Mouse (Mus musculus) liver, embryonic 14.5 days (tissue): ENCODE data around the gene Mtf2. TPM values are rescaled to one million over a fixed set of nuclear protein-coding genes. Genes with fewer than 3 reads are reported as not detected.

Source experiments
- ATAC-seq: fragments of 200-750 bp; cut with Nextera tagmentation; 2 replicates; pipeline ENCODE4 v1.8.0; 2017; ENCODE audit warnings: moderate number of reproducible peaks, mild to moderate bottlenecking, moderate library complexity; ENCODE audit not compliant: insufficient read depth
- DNase-seq, 3 experiments: peaks; one replicate each; pipeline ENCODE4 v3.0.0-alpha.2; 2012 to 2013; ENCODE audit warnings: low read depth in 3 of 3, low spot score in 3 of 3
- H3K27ac ChIP-seq: fragments of 300-500 bp; sonication (generic); 2 replicates; pipeline ENCODE4 v1.5.1; 2014; ENCODE audit warnings: moderate library complexity, mild to moderate bottlenecking, control low read depth, inconsistent platforms
- H3K27me3 ChIP-seq: fragments of 300-500 bp; sonication (generic); 2 replicates; pipeline ENCODE4 v1.6.1; 2014; ENCODE audit warnings: mild to moderate bottlenecking, low read length, moderate library complexity; ENCODE audit not compliant: control insufficient read depth, insufficient read depth
- H3K36me3 ChIP-seq: fragments of 300-500 bp; sonication (generic); replicated peaks from 2 replicates; pipeline ENCODE4 v1.6.1; 2014; ENCODE audit warnings: low read depth; ENCODE audit not compliant: control insufficient read depth, insufficient read depth
- H3K4me1 ChIP-seq, 2 experiments: fragments of 200-500 bp in 1 of 2; fragments of 300-500 bp in 1 of 2; sonication (generic) in 1 of 2; replicated peaks; 2 replicates each; pipeline ENCODE4 v1.6.1; 2012 to 2014; ENCODE audit warnings: antibody characterized with exemption in 1 of 2, inconsistent platforms in 1 of 2, low read length in 1 of 2; ENCODE audit not compliant: control insufficient read depth in 2 of 2, insufficient read depth in 2 of 2
- H3K4me2 ChIP-seq: fragments of 300-500 bp; sonication (generic); 2 replicates; pipeline ENCODE4 v1.6.1; 2014; ENCODE audit warnings: low read depth, mild to moderate bottlenecking, control low read depth, moderate library complexity
- H3K4me3 ChIP-seq, 2 experiments: fragments of 200-500 bp in 1 of 2; fragments of 300-500 bp in 1 of 2; sonication (generic) in 1 of 2; 2 replicates each; pipeline ENCODE4 v1.5.1; 2012 to 2014; ENCODE audit warnings: low read depth in 2 of 2, low read length in 2 of 2, mild to moderate bottlenecking in 2 of 2, control low read depth in 1 of 2, inconsistent platforms in 1 of 2, moderate library complexity in 1 of 2; ENCODE audit not compliant: insufficient read depth in 1 of 2
- H3K9ac ChIP-seq: fragments of 300-500 bp; sonication (generic); replicated peaks from 2 replicates; pipeline ENCODE4 v1.6.1; 2014; ENCODE audit warnings: mild to moderate bottlenecking, control low read depth, moderate library complexity
- H3K9me3 ChIP-seq: fragments of 300-500 bp; sonication (generic); 2 replicates; pipeline ENCODE4 v1.6.1; 2016; ENCODE audit warnings: low read length, mixed read lengths; ENCODE audit not compliant: control insufficient read depth
- CTCF ChIP-seq: IDR thresholded peaks from 2 replicates; pipeline ENCODE4 v1.5.1; 2016; ENCODE audit warnings: antibody characterized with exemption, low read depth, control low read depth
- EP300 ChIP-seq: IDR thresholded peaks from 2 replicates; pipeline ENCODE4 v1.6.1; 2016; ENCODE audit warnings: antibody characterized with exemption, low read depth
- WGBS: fragments of 180-500 bp; shearing (Covaris S2); extraction: QIAGEN DNeasy Blood & Tissue Kit; methylation state at CpG from one replicate; pipeline ENCODE4 v1.1.7; 2014; ENCODE audit not compliant: insufficient replicate concordance; 5-methylcytosine and 5-hydroxymethylcytosine counted together
- polyA plus RNA-seq, 2 experiments: library from polyadenylated mRNA; depleted of rRNA in 1 of 2; stranded (reverse) in 1 of 2; unstranded in 1 of 2; fragments of >200 nt; fragmentation: Nextera tagmentation in 1 of 2; extraction: Ambion mirVana in 1 of 2; gene quantifications; 2 replicates each; pipeline versions ENCODE4 v1.2.1 to v1.2.3; 2012 to 2014

The Mtf2 gene
- polyA plus RNA-seq, 2 experiments = 14.6 to 32.2 TPM

- ATAC-seq (no peak), DNase-seq (no peak)
- Histone ChIP-seq H3K4me2 (no peak overlapping the region), H3K27ac (no peak overlapping the region), H3K27me3 (no peaks in the 10 kb centered on the region), H3K9me3 (no peaks in the 10 kb centered on the region), H3K36me3 (no peaks in the 10 kb centered on the region; the same call in 1 of the 2 replicates), H3K4me3 (no peak overlapping the region), H3K9ac (no peak overlapping the region), H3K4me1 (no peaks in the 10 kb centered on the region)
- TF ChIP-seq EP300 (no peak), CTCF (peak; percentile 35; the same call in 1 of the 2 replicates)
- 73% methylated on average over 9 of the region's 9 CpGs for WGBS
These were observed 54.9 kb downstream of the Mtf2 start for GRCm38 (mm10) chr5:108120221-108120900.

- DNase-seq = peak; percentile 23 to 56 (median 41)
- Histone ChIP-seq H3K4me1 (peaks cover 3% of the 10 kb centered on the region in 2 experiments; a peak in 1 of 4 replicates), H3K4me2 (peak overlapping the region; percentile 99), H3K27me3 (no peaks in the 10 kb centered on the region), H3K9ac (peak overlapping the region; percentile 91), H3K9me3 (no peaks in the 10 kb centered on the region), H3K27ac (peak overlapping the region; percentile 58), H3K4me3 (peak overlapping the region; percentile 66 to 78), H3K36me3 (peaks cover 6% of the 10 kb centered on the region)
- under 1% methylated on average over 32 of the region's 32 CpGs for WGBS
- ATAC-seq = peak; percentile 45
- TF ChIP-seq CTCF (no peak), EP300 (no peak)
These were observed 66.5 kb downstream of the Mtf2 start for GRCm38 (mm10) chr5:108131849-108132440.

GRCm38 (mm10) chr5:108132441-108133243 lies 67.2 kb downstream of the Mtf2 start, which contains the start of the genes Tmed5 and Ccdc18:
Gene Tmed5, minus strand, starts transcription at chr5:108132620.
Gene Ccdc18, plus strand, starts transcription at chr5:108132875.
- H3K4me2 ChIP-seq = peak within 1 kb of the TSS; percentile 99

GRCm38 (mm10) chr5:108152592-108152991 lies 87.1 kb downstream of the Mtf2 start:
- no peak overlapping the region for H3K4me2 ChIP-seq
- no peaks in the 10 kb centered on the region for H3K27me3 ChIP-seq
- 74% methylated on average over 1 of the region's 1 CpGs for WGBS
- DNase-seq = no peak
- H3K36me3 ChIP-seq = no peaks in the 10 kb centered on the region
- ATAC-seq = no peak
- H3K27ac ChIP-seq = no peak overlapping the region
- TF ChIP-seq EP300 (no peak), CTCF (no peak)
- H3K9me3 ChIP-seq = no peaks in the 10 kb centered on the region
- H3K4me3 ChIP-seq = no peak overlapping the region
- no peaks in the 10 kb centered on the region for H3K4me1 ChIP-seq
- H3K9ac ChIP-seq = no peak overlapping the region

More at GRCm38 (mm10) chr5:108132441-108133243, 67.2 kb downstream of the Mtf2 start, which contains the start of the genes Tmed5 and Ccdc18:
- Histone ChIP-seq H3K4me3 (peak within 1 kb of the TSS; percentile 78 to 81), H3K4me1 (peaks cover 3% of the 10 kb centered on the region in 2 experiments; a peak in 1 of 4 replicates), H3K27me3 (no peaks in the 10 kb centered on the region), H3K9ac (peak within 1 kb of the TSS; percentile 94), H3K36me3 (peaks cover 6% of the 10 kb centered on the region), H3K27ac (peak within 1 kb of the TSS; percentile 85), H3K9me3 (no peaks in the 10 kb centered on the region)
- TF ChIP-seq EP300 = 0 out of 2 replicates have a peak, but pooled peaks have one; percentile 21
- peak; percentile 73 for TF ChIP-seq CTCF
- ATAC-seq = peak; percentile 99
- WGBS = under 1% methylated on average over 65 of the region's 65 CpGs
- DNase-seq = peak; percentile 98 to 99 (median 98)

Other genes starting within 250 kb of the Mtf2 start
- not detected in 2 replicates for gene Ube2d2b, start 235.6 kb upstream of the Mtf2 start, polyA plus RNA-seq (2012; rRNA removed)
- gene Ube2d2b, start 235.6 kb upstream of the Mtf2 start, polyA plus RNA-seq (2014; fragmentation: Nextera tagmentation; extraction: Ambion mirVana) = 0.05 and 0.14 TPM in 2 replicates
- 18.1 and 22.7 TPM in 2 replicates for gene Evi5, start 190.6 kb upstream of the Mtf2 start, polyA plus RNA-seq (2012; rRNA removed)
- 41.4 and 42.9 TPM in 2 replicates for gene Evi5, start 190.6 kb upstream of the Mtf2 start, polyA plus RNA-seq (2014; fragmentation: Nextera tagmentation; extraction: Ambion mirVana)
- 62.8 and 96.9 TPM in 2 replicates for gene Rpl5, start 165.2 kb upstream of the Mtf2 start, polyA plus RNA-seq (2012; rRNA removed)
- gene Rpl5, start 165.2 kb upstream of the Mtf2 start, polyA plus RNA-seq (2014; fragmentation: Nextera tagmentation; extraction: Ambion mirVana) = 27.6 and 29.1 TPM in 2 replicates
- 0.88 and 1.8 TPM in 2 replicates for gene Fam69a, start 78.6 kb upstream of the Mtf2 start, polyA plus RNA-seq (2012; rRNA removed)
- gene Fam69a, start 78.6 kb upstream of the Mtf2 start, polyA plus RNA-seq (2014; fragmentation: Nextera tagmentation; extraction: Ambion mirVana) = 8.0 TPM in 2 replicates
- gene Tmed5, start 66.9 kb downstream of the Mtf2 start, polyA plus RNA-seq (2012; rRNA removed) = 3.6 and 8.3 TPM in 2 replicates
- gene Tmed5, start 66.9 kb downstream of the Mtf2 start, polyA plus RNA-seq (2014; fragmentation: Nextera tagmentation; extraction: Ambion mirVana) = 13.7 and 15.8 TPM in 2 replicates
- 0.44 and 1.3 TPM in 2 replicates for gene Ccdc18, start 67.2 kb downstream of the Mtf2 start, polyA plus RNA-seq (2012; rRNA removed)
- 4.8 and 4.9 TPM in 2 replicates for gene Ccdc18, start 67.2 kb downstream of the Mtf2 start, polyA plus RNA-seq (2014; fragmentation: Nextera tagmentation; extraction: Ambion mirVana)
- gene Dr1, start 203.2 kb downstream of the Mtf2 start, polyA plus RNA-seq (2012; rRNA removed) = 13.6 and 17.3 TPM in 2 replicates
- 25.3 and 28.1 TPM in 2 replicates for gene Dr1, start 203.2 kb downstream of the Mtf2 start, polyA plus RNA-seq (2014; fragmentation: Nextera tagmentation; extraction: Ambion mirVana)
- 2.3 and 2.6 TPM in 2 replicates for gene Pigg, start 246.9 kb downstream of the Mtf2 start, polyA plus RNA-seq (2012; rRNA removed)
- 1.1 and 1.2 TPM in 2 replicates for gene Pigg, start 246.9 kb downstream of the Mtf2 start, polyA plus RNA-seq (2014; fragmentation: Nextera tagmentation; extraction: Ambion mirVana)